Mouse (Mus musculus): ENCODE measurements at regions not wholly inside any gene's neighbourhood (a gene's known extent, or its start where the extent isn't known, plus 50 kb on each side); places are given as distances from the start of the nearest gene placed in this dataset.

- H3K4me3 ChIP-seq (ENCODE audit: low read length): no peak overlapping the region
- no peak for TF ChIP-seq CTCF (IDR thresholded peaks at IDR 0.05; ENCODE audit: low read depth)
- H3K9me3 ChIP-seq (ENCODE audit: low read length): no peaks in the 10 kb centered on the region
- no peak overlapping the region for H3K9ac ChIP-seq (replicated peaks; ENCODE audit: low read length)
- no peak overlapping the region for H3K27ac ChIP-seq
- no peak overlapping the region for H3K4me2 ChIP-seq (ENCODE audit: low read depth, low read length)
- no peaks in the 10 kb centered on the region for H3K4me1 ChIP-seq (ENCODE audit: insufficient read depth, low read length)
- DNase-seq (ENCODE audit: low spot score) (no peak), ATAC-seq (no peak)
- no peaks in the 10 kb centered on the region for H3K36me3 ChIP-seq (ENCODE audit: insufficient read depth, low read length)
- no peaks in the 10 kb centered on the region for H3K27me3 ChIP-seq (ENCODE audit: insufficient read depth, low read length)
- 75% methylated on average over 2 of the region's 2 CpGs for WGBS
Measured at GRCm38 (mm10) chr8:49492906-49493305, 649.2 kb upstream of the Tenm3 start.

GRCm38 (mm10) chr8:49485284-49485683 is 641.5 kb upstream of the Tenm3 start:
- H3K27me3 ChIP-seq (ENCODE audit: insufficient read depth, low read length): no peaks in the 10 kb centered on the region
- no peak overlapping the region for H3K4me2 ChIP-seq (ENCODE audit: low read depth, low read length)
- no peak overlapping the region for H3K4me3 ChIP-seq (ENCODE audit: low read length)
- H3K36me3 ChIP-seq (ENCODE audit: insufficient read depth, low read length): no peaks in the 10 kb centered on the region
- no peaks in the 10 kb centered on the region for H3K9me3 ChIP-seq (ENCODE audit: low read length)
- peak; percentile 64 for ATAC-seq
- TF ChIP-seq CTCF (IDR thresholded peaks at IDR 0.05; ENCODE audit: low read depth): no peak
- H3K4me1 ChIP-seq (ENCODE audit: insufficient read depth, low read length): no peaks in the 10 kb centered on the region
- no peak overlapping the region for H3K9ac ChIP-seq (replicated peaks; ENCODE audit: low read length)
- DNase-seq (ENCODE audit: low spot score): peak; percentile 62
- H3K27ac ChIP-seq: no peak overlapping the region
- 32% methylated on average over 4 of the region's 4 CpGs for WGBS

- Histone ChIP-seq H3K4me3 (ENCODE audit: low read length) (no peak overlapping the region), H3K27me3 (ENCODE audit: insufficient read depth, low read length) (no peaks in the 10 kb centered on the region), H3K36me3 (ENCODE audit: insufficient read depth, low read length) (no peaks in the 10 kb centered on the region), H3K9me3 (ENCODE audit: low read length) (no peaks in the 10 kb centered on the region), H3K27ac (no peak overlapping the region), H3K4me2 (ENCODE audit: low read depth, low read length) (no peak overlapping the region), H3K9ac (replicated peaks; ENCODE audit: low read length) (no peak overlapping the region), H3K4me1 (ENCODE audit: insufficient read depth, low read length) (no peaks in the 10 kb centered on the region)
- 47% methylated on average over 6 of the region's 6 CpGs for WGBS
- DNase-seq (ENCODE audit: low spot score): no peak
- TF ChIP-seq CTCF (IDR thresholded peaks at IDR 0.05; ENCODE audit: low read depth): no peak
- no peak for ATAC-seq
Measured at GRCm38 (mm10) chr8:49481476-49481992, 637.8 kb upstream of the Tenm3 start.

- DNase-seq (ENCODE audit: low spot score): peak; percentile 53
- WGBS: 46% methylated on average over 14 of the region's 14 CpGs
- Histone ChIP-seq H3K4me1 (ENCODE audit: insufficient read depth, low read length) (no peaks in the 10 kb centered on the region), H3K9ac (replicated peaks; ENCODE audit: low read length) (no peak overlapping the region), H3K36me3 (ENCODE audit: insufficient read depth, low read length) (no peaks in the 10 kb centered on the region), H3K27me3 (ENCODE audit: insufficient read depth, low read length) (no peaks in the 10 kb centered on the region), H3K4me3 (ENCODE audit: low read length) (no peak overlapping the region), H3K9me3 (ENCODE audit: low read length) (no peaks in the 10 kb centered on the region), H3K4me2 (ENCODE audit: low read depth, low read length) (no peak overlapping the region), H3K27ac (no peak overlapping the region)
- ATAC-seq: peak; percentile 54; the same call in 1 of the 2 replicates
- no peak for TF ChIP-seq CTCF (IDR thresholded peaks at IDR 0.05; ENCODE audit: low read depth)
Measured at GRCm38 (mm10) chr8:49465911-49466518, 622.3 kb upstream of the Tenm3 start.

- DNase-seq (ENCODE audit: low spot score) (peak; percentile 52), ATAC-seq (peak; percentile 50)
- 47% methylated on average over 7 of the region's 7 CpGs for whole genome bisulfite sequencing
- H3K36me3 ChIP-seq (ENCODE audit: insufficient read depth, low read length): no peaks in the 10 kb centered on the region
- TF ChIP-seq CTCF (IDR thresholded peaks at IDR 0.05; ENCODE audit: low read depth): no peak
- H3K9ac ChIP-seq (replicated peaks; ENCODE audit: low read length): no peak overlapping the region
- H3K27me3 ChIP-seq (ENCODE audit: insufficient read depth, low read length): no peaks in the 10 kb centered on the region
- no peak overlapping the region for H3K4me2 ChIP-seq (ENCODE audit: low read depth, low read length)
- no peaks in the 10 kb centered on the region for H3K9me3 ChIP-seq (ENCODE audit: low read length)
- H3K4me3 ChIP-seq (ENCODE audit: low read length): no peak overlapping the region
- no peak overlapping the region for H3K27ac ChIP-seq
- no peaks in the 10 kb centered on the region for H3K4me1 ChIP-seq (ENCODE audit: insufficient read depth, low read length)
Measured at GRCm38 (mm10) chr8:49465070-49465469, 621.3 kb upstream of the Tenm3 start.

GRCm38 (mm10) chr8:49462602-49463001 is 618.9 kb upstream of the Tenm3 start:
- 37% methylated on average over 8 of the region's 8 CpGs for WGBS
- DNase-seq (ENCODE audit: low spot score) (peak; percentile 24), ATAC-seq (no peak)
- Histone ChIP-seq H3K9ac (replicated peaks; ENCODE audit: low read length) (peak overlapping the region; percentile 28; the same call in 1 of the 2 replicates), H3K9me3 (ENCODE audit: low read length) (no peaks in the 10 kb centered on the region), H3K27me3 (ENCODE audit: insufficient read depth, low read length) (no peaks in the 10 kb centered on the region), H3K4me3 (ENCODE audit: low read length) (no peak overlapping the region), H3K4me2 (ENCODE audit: low read depth, low read length) (peak overlapping the region; percentile 52), H3K36me3 (ENCODE audit: insufficient read depth, low read length) (no peaks in the 10 kb centered on the region), H3K27ac (no peak overlapping the region), H3K4me1 (ENCODE audit: insufficient read depth, low read length) (no peaks in the 10 kb centered on the region)
- TF ChIP-seq CTCF (IDR thresholded peaks at IDR 0.05; ENCODE audit: low read depth): no peak
